Mouse (Mus musculus) CD4-positive, CD25-positive, alpha-beta regulatory T cell, adult 2 months (primary cell): ENCODE results near the gene Akap13.

ENCODE experiments used
- DNase-seq: peaks from one replicate; pipeline ENCODE4 v3.0.0-alpha.2; 2012; ENCODE audit warnings: low read depth, low spot score

Akap13 gene

GRCm38 (mm10) chr7:75455223-75456151, at the start of gene Akap13:
Akap13 (plus strand) TSS chr7:75455534.
- DNase-seq = peak; percentile 98

GRCm38 (mm10) chr7:75410641-75411040, 44.7 kb upstream of the Akap13 start:
- no peak for DNase-seq

GRCm38 (mm10) chr7:75411226-75411625, 44.1 kb upstream of the Akap13 start:
- DNase-seq = no peak

GRCm38 (mm10) chr7:75412011-75412510, 43.3 kb upstream of the Akap13 start:
- no peak for DNase-seq

DNA sequence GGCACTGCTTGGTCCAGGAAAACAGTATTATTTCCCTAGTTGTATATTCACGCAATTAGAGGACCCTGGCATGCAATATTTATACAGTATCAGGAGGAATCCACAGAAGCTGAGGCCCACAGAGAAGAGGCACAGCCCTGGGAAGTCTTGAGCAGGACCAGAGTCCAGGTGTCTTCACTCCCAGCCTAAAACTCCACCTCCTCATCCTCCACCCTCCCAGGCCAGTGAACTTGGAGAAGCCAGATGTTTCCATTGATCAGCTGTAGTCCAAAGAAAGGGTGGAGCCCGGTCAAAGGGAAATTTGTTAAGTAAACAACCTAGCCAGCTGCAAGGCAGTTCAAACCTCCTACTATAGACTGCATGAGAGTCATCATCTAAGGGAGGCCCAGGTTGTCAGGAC, 42.8 kb upstream of the Akap13 start:
- DNase-seq = no peak

DNA sequence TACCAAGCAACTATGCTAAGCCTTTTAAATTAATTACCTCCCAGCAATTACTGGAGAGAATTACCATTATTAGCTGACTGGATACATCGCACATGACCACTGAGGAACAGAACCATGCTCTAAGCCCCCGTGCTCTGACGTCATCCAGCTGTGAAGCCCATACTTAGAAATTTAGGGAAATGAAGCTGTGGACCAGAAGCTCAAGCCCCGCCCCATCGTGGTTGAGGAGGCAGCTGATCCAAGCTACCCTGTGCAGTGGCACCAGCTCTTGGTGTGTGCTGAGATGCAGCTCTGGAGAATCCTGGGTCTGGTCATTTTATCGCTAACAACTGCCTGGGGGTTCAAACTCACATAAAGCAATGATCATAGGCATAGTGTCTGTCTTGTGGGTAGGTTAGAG, 41.4 kb upstream of the Akap13 start:
- no peak for DNase-seq

GRCm38 (mm10) chr7:75414316-75414715, 41.0 kb upstream of the Akap13 start:
- DNase-seq = no peak

GRCm38 (mm10) chr7:75415166-75415881, 40.0 kb upstream of the Akap13 start:
- no peak for DNase-seq

GRCm38 (mm10) chr7:75415882-75416585, 39.3 kb upstream of the Akap13 start:
- DNase-seq = peak; percentile 35

GRCm38 (mm10) chr7:75420927-75421326, 34.4 kb upstream of the Akap13 start:
- no peak for DNase-seq

DNA sequence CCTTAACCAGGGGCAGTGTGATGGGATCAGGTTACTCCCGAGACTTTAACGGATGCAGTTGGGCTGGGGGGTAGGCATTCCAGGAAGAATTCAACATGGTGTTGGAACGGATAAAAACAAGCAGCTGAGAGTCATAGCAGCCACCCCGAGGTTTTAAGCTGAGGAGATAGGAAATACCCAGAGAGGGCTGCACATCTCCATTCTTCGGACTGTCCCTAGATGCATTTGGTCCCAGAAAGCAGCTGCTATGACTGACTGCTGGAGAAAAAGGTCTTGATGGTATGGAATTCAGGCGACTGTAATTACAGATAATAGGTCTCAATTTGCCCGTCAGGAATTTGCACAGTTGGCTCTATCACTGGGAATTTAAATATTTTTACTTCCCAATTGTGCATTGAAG, 31.2 kb upstream of the Akap13 start:
- DNase-seq = no peak

DNA sequence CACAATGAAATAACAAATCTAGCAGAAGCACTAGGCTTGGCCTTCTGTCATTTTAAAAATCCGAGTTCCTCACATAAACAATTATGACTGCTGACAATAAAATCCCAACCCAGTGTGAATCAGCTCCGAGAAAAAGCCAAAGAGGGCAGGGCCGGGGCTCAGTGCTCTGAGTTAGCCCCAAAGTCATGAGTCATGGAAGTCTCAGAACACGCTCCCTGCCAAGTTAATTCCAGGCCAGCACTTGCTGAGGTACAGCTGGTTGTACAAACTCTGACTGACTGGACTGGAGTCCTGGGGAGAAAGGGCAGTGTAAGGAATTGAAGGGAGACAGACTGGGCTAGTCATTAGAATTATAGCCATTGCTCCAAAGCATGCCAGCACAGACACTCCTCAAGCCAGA, 28.0 kb upstream of the Akap13 start:
- DNase-seq = no peak

GRCm38 (mm10) chr7:75428913-75429312, 26.4 kb upstream of the Akap13 start:
- peak; percentile 17 for DNase-seq

GRCm38 (mm10) chr7:75430550-75430949, 24.8 kb upstream of the Akap13 start:
- no peak for DNase-seq

DNA sequence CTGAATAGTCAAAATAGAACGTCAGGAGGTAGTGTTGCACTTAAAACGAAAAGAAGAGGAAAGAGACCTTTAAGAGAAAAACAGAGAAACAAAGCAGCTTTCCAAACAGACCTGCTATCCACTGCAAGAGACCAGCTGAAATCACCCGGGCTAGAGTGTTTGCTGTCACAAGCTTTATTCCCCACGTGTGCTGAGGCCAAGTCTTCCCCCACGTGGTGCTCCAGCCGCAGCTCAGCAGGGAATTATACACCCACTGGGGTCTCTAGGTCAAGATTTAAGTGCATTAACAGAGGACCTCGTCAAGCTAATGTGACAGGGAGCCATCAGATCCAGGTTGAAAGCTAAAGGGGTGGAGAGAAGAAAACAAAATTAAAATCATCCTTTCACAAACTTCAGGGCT, 24.3 kb upstream of the Akap13 start:
- no peak for DNase-seq

- DNase-seq = no peak
Observed at GRCm38 (mm10) chr7:75432046-75432445, 23.3 kb upstream of the Akap13 start.

DNA sequence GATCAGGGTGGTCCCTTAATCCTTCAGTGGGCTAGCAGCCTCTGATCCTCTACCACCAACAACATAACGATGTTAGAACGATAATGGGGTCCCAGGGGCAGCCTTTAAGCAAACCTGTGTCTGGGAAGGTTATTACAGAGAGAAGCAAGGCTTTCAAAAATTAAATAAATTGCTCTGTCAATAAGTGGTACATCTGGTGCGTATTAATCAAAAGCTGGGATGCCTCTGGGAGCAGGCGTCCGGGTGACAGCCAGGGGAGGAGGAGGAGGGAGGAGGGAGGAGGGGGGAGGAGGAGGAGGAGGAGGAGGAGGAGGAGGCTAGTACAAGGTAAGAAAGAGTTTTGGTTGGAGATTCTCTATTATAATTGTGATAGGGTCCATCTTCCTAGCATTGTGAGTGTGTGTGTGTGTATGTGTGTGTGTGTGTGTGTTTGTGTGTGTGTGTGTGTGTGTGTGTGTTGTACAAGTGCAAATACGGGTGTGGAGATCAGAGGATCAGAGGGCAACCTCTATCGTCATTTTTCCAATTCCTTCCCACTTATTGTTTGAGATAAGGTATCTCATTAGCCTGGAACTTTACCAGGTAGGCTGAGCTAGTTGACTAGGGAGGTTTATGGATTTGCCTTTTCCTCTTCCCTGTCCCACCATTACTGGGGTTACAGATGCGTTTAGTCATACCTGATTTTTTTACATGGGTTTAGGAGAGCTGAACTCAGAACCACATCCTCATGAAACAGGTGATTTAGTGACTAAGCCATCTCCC, 18.7 kb upstream of the Akap13 start:
- no peak for DNase-seq

DNA sequence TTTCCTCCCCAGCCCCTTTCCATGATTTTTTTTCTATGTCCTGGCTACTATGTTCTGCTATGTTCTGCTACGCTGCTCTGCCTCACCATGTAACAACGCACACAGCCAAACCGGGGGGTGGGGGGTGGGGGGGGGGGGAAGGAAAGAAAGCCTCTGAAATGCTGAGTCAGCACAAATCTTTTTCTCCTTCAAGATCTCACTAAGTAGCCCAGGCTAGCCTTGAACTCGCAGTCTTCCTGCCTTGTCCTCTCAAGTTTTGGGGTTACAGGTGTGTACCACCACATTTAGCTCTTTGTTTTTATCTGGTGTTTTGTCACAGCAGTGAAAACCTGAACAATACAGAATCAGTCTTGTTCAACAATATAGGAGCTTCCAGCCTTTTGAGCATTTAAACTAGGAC, 15.8 kb upstream of the Akap13 start:
- no peak for DNase-seq

DNA sequence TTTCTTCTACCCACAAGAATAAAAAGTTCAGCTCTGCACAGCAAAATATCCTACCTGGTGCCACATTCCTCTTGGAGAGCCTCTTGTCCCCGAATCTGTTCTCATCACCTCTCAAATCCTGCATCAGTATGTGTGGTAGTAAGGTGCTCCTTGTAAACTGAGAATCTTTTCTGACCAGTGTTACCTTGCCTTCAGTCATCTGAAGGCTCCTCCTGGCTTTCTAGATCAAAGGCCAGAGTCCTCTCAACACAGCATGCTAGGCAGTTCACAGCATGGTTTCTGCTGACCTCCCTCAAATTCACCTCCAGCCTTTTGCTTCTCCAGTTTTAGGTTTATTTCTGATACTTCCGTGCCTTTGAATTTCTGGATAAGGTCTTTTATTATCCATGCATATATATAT, 15.1 kb upstream of the Akap13 start:
- DNase-seq = no peak

DNA sequence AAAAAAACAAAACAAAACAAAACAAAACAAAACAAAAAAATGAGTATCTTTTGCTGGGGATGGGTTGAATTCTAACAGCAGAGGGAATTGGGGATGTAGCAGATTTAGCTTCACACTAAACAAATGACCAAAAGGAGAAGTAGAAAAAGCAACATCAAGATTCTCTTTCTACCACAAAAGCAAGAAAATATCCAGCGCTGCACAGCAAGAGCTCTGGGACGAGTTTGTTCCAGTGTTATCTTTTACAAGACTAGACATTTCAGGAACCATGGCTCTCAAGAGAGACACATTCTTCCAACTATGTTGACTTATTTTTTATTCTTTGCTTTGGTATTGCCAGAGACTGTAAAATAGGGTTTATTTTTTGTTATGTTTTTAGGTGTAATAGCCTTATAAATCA, 13.4 kb upstream of the Akap13 start:
- DNase-seq = no peak

DNA sequence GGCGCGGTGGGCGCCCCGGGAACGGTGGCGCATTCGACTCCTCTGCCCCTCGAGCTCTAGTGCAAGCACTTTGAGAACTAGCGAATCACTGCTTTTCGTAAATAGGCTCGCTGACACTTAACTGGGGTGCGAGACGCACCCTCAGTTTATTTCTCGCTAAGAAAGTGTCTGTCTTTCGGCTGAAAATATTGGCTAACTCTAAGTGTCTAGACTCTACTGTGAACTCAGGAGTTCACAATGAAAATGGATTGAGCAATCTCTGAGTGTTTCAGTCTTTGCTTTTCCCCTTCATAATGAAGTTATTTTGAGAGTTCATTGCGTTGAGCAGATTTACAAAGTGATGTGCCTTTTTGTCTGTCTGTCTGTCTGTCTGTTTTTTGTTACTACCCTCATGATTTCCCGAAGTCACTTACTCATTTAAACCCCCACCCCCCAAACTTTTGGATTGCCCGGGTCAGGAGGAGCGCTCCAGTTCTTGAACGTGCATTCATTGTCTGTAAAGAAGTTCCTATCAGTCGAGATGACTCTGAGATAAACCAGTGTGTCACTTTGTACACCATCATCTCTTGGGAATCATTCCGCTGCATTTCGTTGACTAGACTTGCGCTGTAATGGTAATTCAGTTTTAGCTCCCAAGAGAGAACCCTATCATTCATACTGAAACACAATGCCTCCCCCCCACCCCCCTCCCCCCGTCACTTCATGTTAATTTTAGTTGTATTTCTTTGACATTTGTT, 986 bp downstream of the Akap13 start:
- peak; percentile 40 for DNase-seq
